Mouse (Mus musculus): ENCODE data around the gene Gldc. TPM values are rescaled to one million over a fixed set of nuclear protein-coding genes. Genes with fewer than 3 reads are reported as not detected.
A peak's percentile ranks its signal among the peaks of the same experiment; 100 is the strongest.

Gldc gene
- polyA plus RNA-seq, 1 experiment from 2014 or later, result 6.9 TPM

DNA sequence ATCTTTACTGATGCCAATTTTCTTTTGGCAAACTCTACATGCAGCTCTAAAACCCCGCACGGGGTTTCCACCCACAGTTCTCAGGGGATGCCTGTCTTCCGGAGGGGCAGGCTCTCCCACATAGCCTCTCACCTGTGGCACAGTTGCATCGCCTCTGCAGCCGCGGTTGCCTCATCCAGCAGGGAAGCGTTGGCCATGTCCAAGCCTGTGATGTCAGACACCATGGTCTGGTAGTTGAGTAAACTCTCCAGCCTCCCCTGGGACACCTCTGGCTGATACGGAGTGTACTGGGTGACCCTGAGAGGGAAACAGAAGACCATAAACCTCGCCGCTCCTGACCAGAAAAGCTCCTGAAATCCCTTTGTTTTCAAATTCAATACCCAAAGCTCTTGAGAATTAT lies 23.9 kb downstream of the Gldc start:
- H3K4me2 ChIP-seq (ENCODE audit: low read length), result no peak overlapping the region
- DNase-seq (no peak), ATAC-seq (ENCODE audit: low FRiP score, low TSS enrichment) (no peak)
- H3K27me3 ChIP-seq (ENCODE audit: control insufficient read depth, insufficient read depth, low read length), result no peaks in the 10 kb centered on the region
- H3K9me3 ChIP-seq (ENCODE audit: control insufficient read depth, low read length), result no peaks in the 10 kb centered on the region
- no peak overlapping the region for H3K27ac ChIP-seq (replicated peaks; ENCODE audit: low read depth, low read length)
- WGBS, result 89% methylated on average over 10 of the region's 10 CpGs
- no peak overlapping the region for H3K9ac ChIP-seq (replicated peaks; ENCODE audit: low read length)
- no peak overlapping the region for H3K4me3 ChIP-seq (replicated peaks; ENCODE audit: low read depth, low read length)
- 0 out of 2 replicates have a peak, but pooled peaks cover 3% of the 10 kb centered on the region for H3K4me1 ChIP-seq (ENCODE audit: control insufficient read depth, insufficient read depth, low read length)
- H3K36me3 ChIP-seq (ENCODE audit: control insufficient read depth, insufficient read depth, low read length), result no peaks in the 10 kb centered on the region

DNA sequence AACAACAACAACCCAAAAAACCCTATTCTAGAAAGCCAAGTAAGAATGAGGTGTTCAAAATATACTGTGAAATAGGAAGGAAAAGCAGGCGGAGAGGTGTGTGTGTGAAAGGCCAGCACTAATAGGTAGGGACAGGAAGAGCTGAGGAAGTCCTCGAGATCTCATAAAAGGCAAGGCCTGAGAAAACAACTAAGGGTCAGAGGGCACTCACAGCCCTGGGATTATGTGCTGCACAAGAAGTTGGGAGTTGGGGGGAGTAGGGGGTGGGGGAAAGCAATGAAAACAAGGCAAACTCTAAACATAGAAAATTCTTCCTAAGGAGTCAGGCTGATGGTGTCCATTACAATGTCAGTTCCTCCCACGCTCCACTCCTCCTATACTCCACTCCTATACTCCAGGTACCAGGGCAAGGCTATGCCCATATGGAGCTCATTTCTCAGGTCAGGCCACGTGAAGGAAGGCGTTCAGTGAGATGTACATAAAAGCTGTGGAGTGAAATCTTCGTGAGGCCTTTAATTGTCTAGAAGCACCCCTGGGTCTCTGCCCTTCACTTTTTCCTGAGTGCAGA lies 25.9 kb downstream of the Gldc start:
- H3K4me1 ChIP-seq (ENCODE audit: control insufficient read depth, insufficient read depth, low read length), result 0 out of 2 replicates have a peak, but pooled peaks cover 3% of the 10 kb centered on the region
- DNase-seq (no peak), ATAC-seq (ENCODE audit: low FRiP score, low TSS enrichment) (no peak)
- no peaks in the 10 kb centered on the region for H3K9me3 ChIP-seq (ENCODE audit: control insufficient read depth, low read length)
- 79% methylated on average over 6 of the region's 6 CpGs for whole genome bisulfite sequencing
- H3K27me3 ChIP-seq (ENCODE audit: control insufficient read depth, insufficient read depth, low read length), result no peaks in the 10 kb centered on the region
- H3K36me3 ChIP-seq (ENCODE audit: control insufficient read depth, insufficient read depth, low read length), result no peaks in the 10 kb centered on the region
- no peak overlapping the region for H3K4me3 ChIP-seq (replicated peaks; ENCODE audit: low read depth, low read length)
- no peak overlapping the region for H3K4me2 ChIP-seq (ENCODE audit: low read length)
- H3K9ac ChIP-seq (replicated peaks; ENCODE audit: low read length), result no peak overlapping the region
- H3K27ac ChIP-seq (replicated peaks; ENCODE audit: low read depth, low read length), result no peak overlapping the region

DNA sequence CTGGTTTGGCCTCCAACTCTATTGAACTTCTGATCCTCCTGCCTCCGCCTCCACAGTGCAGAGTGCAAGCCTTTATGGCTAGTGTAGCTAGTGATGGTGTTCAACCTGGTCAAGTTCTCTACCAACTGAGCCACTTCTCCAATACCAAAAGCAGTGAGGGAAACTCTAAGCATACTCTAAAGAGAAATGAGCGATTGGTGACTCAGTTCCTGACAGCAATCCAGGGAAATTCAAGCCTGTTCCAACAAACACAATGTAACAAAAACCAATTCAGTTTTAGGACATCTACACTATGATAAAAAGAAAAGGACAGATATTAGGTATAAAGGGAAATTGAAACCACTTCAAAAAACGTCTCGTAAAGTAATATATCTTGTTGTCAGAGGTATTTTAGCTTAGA lies 27.9 kb downstream of the Gldc start:
- Histone ChIP-seq H3K27me3 (ENCODE audit: control insufficient read depth, insufficient read depth, low read length) (no peaks in the 10 kb centered on the region), H3K9me3 (ENCODE audit: control insufficient read depth, low read length) (no peaks in the 10 kb centered on the region), H3K4me2 (ENCODE audit: low read length) (no peak overlapping the region), H3K4me1 (ENCODE audit: control insufficient read depth, insufficient read depth, low read length) (no peaks in the 10 kb centered on the region), H3K4me3 (replicated peaks; ENCODE audit: low read depth, low read length) (no peak overlapping the region), H3K27ac (replicated peaks; ENCODE audit: low read depth, low read length) (no peak overlapping the region), H3K9ac (replicated peaks; ENCODE audit: low read length) (no peak overlapping the region), H3K36me3 (ENCODE audit: control insufficient read depth, insufficient read depth, low read length) (no peaks in the 10 kb centered on the region)
- WGBS, result 88% methylated on average over 4 of the region's 4 CpGs
- ATAC-seq (ENCODE audit: low FRiP score, low TSS enrichment) (no peak), DNase-seq (no peak)

DNA sequence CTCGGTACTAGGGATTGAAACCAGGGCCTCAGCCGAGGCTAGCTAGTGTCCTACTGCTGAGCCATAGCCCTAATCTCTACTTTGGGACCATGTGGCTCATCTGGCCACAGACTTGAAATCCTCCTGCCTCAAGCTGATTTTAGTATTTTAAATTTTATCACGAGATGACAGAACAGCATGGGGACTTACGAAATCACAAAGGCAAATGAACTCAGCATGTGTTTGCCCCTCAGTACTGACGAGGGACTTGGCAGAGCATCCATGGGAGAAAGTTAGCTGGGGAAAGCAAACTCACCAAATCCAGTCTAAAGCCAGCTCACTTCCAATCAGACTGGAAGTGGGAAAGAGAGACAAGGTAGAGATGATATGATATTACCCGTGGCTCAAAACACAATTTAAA lies 28.5 kb downstream of the Gldc start:
- no peak overlapping the region for H3K9ac ChIP-seq (replicated peaks; ENCODE audit: low read length)
- no peaks in the 10 kb centered on the region for H3K4me1 ChIP-seq (ENCODE audit: control insufficient read depth, insufficient read depth, low read length)
- ATAC-seq (ENCODE audit: low FRiP score, low TSS enrichment) (no peak), DNase-seq (no peak)
- WGBS, result 74% methylated on average over 6 of the region's 6 CpGs
- H3K36me3 ChIP-seq (ENCODE audit: control insufficient read depth, insufficient read depth, low read length), result no peaks in the 10 kb centered on the region
- no peak overlapping the region for H3K4me2 ChIP-seq (ENCODE audit: low read length)
- H3K4me3 ChIP-seq (replicated peaks; ENCODE audit: low read depth, low read length), result no peak overlapping the region
- H3K27ac ChIP-seq (replicated peaks; ENCODE audit: low read depth, low read length), result no peak overlapping the region
- no peaks in the 10 kb centered on the region for H3K9me3 ChIP-seq (ENCODE audit: control insufficient read depth, low read length)
- no peaks in the 10 kb centered on the region for H3K27me3 ChIP-seq (ENCODE audit: control insufficient read depth, insufficient read depth, low read length)

DNA sequence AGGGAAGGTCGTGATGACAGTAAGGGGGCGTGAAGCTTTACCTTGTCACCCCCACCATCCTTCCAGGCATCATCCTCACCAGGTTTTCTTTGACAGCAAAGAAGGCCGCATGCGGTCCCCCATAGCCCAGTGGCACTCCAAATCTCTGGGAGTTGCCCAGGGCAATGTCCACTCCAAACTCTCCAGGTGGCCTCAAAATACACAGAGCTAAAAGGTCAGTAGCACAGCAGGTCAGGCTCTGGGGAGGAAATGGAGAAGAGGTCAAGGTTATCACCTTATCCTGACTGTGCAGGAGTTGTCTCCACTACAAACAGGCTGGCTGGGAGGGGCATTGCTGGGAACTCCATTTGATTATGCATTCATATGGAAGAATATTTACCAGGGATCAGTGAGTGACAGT lies 30.1 kb downstream of the Gldc start:
- Histone ChIP-seq H3K27ac (replicated peaks; ENCODE audit: low read depth, low read length) (no peak overlapping the region), H3K9ac (replicated peaks; ENCODE audit: low read length) (no peak overlapping the region), H3K4me1 (ENCODE audit: control insufficient read depth, insufficient read depth, low read length) (no peaks in the 10 kb centered on the region), H3K27me3 (ENCODE audit: control insufficient read depth, insufficient read depth, low read length) (no peaks in the 10 kb centered on the region), H3K36me3 (ENCODE audit: control insufficient read depth, insufficient read depth, low read length) (no peaks in the 10 kb centered on the region), H3K4me2 (ENCODE audit: low read length) (no peak overlapping the region), H3K9me3 (ENCODE audit: control insufficient read depth, low read length) (no peaks in the 10 kb centered on the region), H3K4me3 (replicated peaks; ENCODE audit: low read depth, low read length) (no peak overlapping the region)
- ATAC-seq (ENCODE audit: low FRiP score, low TSS enrichment), result no peak
- no peak for DNase-seq
- 92% methylated on average over 4 of the region's 4 CpGs for WGBS

DNA sequence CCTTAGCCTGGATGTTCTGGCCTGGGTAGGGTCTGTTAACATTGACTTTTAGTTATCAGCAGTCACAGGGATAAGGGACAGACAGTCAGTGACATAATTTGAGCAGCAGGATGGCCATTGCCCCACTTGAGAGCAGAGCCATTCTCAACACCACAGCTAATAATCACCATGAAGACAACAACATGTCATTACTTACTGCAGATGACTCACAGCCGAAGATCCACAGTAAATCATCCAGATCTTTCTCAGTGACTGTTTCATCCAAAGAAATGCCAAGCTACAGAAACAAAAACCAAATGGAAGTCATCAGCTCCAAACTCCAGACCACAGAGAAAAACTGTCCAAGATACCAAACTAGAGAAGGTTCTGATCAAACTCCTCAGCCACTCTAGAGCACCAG lies 38.9 kb downstream of the Gldc start:
- no peak overlapping the region for H3K27ac ChIP-seq (replicated peaks; ENCODE audit: low read depth, low read length)
- no peak overlapping the region for H3K9ac ChIP-seq (replicated peaks; ENCODE audit: low read length)
- H3K4me1 ChIP-seq (ENCODE audit: control insufficient read depth, insufficient read depth, low read length), result no peaks in the 10 kb centered on the region
- no peaks in the 10 kb centered on the region for H3K36me3 ChIP-seq (ENCODE audit: control insufficient read depth, insufficient read depth, low read length)
- H3K4me3 ChIP-seq (replicated peaks; ENCODE audit: low read depth, low read length), result no peak overlapping the region
- H3K27me3 ChIP-seq (ENCODE audit: control insufficient read depth, insufficient read depth, low read length), result no peaks in the 10 kb centered on the region
- 89% methylated on average over 1 of the region's 1 CpGs for WGBS
- DNase-seq, result no peak
- H3K4me2 ChIP-seq (ENCODE audit: low read length), result no peak overlapping the region
- H3K9me3 ChIP-seq (ENCODE audit: control insufficient read depth, low read length), result no peaks in the 10 kb centered on the region
- no peak for ATAC-seq (ENCODE audit: low FRiP score, low TSS enrichment)

DNA sequence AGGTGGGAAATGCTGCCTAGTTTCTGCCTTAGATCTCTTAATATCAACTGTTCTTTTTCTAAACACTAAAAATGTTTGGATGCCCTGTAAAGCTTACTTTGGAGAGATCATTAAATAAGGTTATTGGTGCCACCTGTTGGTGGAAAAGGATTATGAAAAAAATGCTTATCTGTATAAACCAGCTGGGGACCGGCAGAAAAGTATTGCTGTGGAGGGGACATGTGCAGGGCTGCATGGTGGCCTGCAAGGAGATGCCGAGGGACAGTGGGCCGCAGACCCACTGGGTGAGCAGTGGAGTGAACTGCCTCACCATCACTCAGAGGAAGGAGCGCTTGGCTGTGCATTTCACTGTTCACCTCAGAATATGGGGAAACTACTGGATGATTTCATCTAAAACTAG lies 47.1 kb downstream of the Gldc start:
- Histone ChIP-seq H3K27me3 (ENCODE audit: control insufficient read depth, insufficient read depth, low read length) (no peaks in the 10 kb centered on the region), H3K9me3 (ENCODE audit: control insufficient read depth, low read length) (no peaks in the 10 kb centered on the region), H3K27ac (replicated peaks; ENCODE audit: low read depth, low read length) (no peak overlapping the region), H3K36me3 (ENCODE audit: control insufficient read depth, insufficient read depth, low read length) (no peaks in the 10 kb centered on the region), H3K9ac (replicated peaks; ENCODE audit: low read length) (no peak overlapping the region), H3K4me3 (replicated peaks; ENCODE audit: low read depth, low read length) (no peak overlapping the region), H3K4me1 (ENCODE audit: control insufficient read depth, insufficient read depth, low read length) (peaks cover 8% of the 10 kb centered on the region; the same call in 1 of the 2 replicates), H3K4me2 (ENCODE audit: low read length) (no peak overlapping the region)
- DNase-seq, result peak; percentile 88
- no peak for ATAC-seq (ENCODE audit: low FRiP score, low TSS enrichment)
- 66% methylated on average over 4 of the region's 4 CpGs for WGBS

DNA sequence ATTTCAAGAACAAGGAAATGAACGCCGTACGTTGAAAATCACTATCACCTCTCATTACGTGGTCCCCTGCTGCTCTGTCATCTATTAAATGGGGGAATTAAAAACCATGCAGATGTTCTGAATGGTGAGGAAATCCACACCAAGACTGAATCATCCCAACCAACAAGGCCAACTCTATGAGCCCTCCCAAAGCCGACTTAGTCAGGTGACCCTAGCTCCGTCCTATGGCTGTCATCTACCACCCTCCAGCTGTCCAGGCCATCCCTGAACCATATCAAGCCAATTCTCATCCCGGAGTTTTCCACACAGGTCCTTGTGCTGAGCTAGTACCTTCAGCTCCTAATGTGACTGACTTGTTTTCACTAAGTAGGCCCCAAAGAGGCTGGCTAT lies 49.6 kb downstream of the Gldc start:
- Histone ChIP-seq H3K36me3 (ENCODE audit: control insufficient read depth, insufficient read depth, low read length) (no peaks in the 10 kb centered on the region), H3K27me3 (ENCODE audit: control insufficient read depth, insufficient read depth, low read length) (no peaks in the 10 kb centered on the region), H3K27ac (replicated peaks; ENCODE audit: low read depth, low read length) (0 out of 2 replicates have a peak overlapping the region, but pooled peaks have one; percentile 33), H3K9me3 (ENCODE audit: control insufficient read depth, low read length) (no peaks in the 10 kb centered on the region), H3K4me2 (ENCODE audit: low read length) (no peak overlapping the region), H3K4me1 (ENCODE audit: control insufficient read depth, insufficient read depth, low read length) (peaks cover 8% of the 10 kb centered on the region; the same call in 1 of the 2 replicates), H3K4me3 (replicated peaks; ENCODE audit: low read depth, low read length) (no peak overlapping the region), H3K9ac (replicated peaks; ENCODE audit: low read length) (no peak overlapping the region)
- ATAC-seq (ENCODE audit: low FRiP score, low TSS enrichment), result no peak
- no peak for DNase-seq
- 67% methylated on average over 7 of the region's 7 CpGs for WGBS

DNA sequence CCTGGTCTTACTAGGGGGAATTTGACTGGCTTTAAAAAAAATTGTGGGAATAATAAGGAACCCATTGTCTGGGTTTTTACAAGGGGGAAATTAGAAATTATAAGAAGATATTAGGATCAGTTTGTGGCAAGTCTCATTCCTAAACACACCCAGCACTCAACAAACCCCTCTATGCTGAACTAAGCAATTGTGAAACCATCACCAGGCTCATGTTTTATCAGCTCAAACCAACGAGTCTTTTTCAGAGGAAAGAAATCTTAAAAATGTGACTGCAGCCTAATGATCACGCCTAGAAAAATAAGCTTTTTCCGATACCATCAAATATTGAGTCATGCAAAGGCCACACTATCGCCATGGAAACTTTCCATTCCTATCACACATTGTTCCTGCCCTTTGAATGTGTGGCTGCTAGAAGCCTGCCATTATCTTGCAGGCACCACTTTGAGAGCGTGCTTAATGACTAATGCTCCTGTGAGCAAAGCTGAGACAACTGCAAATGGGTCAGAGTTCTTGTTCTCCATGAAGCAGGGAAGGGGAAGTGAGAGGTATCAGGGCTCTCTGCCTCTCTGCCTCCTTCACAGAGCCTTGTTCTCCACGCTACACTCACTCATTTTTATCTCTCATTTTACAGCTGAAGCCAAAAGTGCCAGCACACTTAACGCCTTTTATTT lies 50.1 kb downstream of the Gldc start:
- Histone ChIP-seq H3K27ac (replicated peaks; ENCODE audit: low read depth, low read length) (0 out of 2 replicates have a peak overlapping the region, but pooled peaks have one; percentile 33), H3K27me3 (ENCODE audit: control insufficient read depth, insufficient read depth, low read length) (no peaks in the 10 kb centered on the region), H3K9ac (replicated peaks; ENCODE audit: low read length) (no peak overlapping the region), H3K4me3 (replicated peaks; ENCODE audit: low read depth, low read length) (no peak overlapping the region), H3K4me2 (ENCODE audit: low read length) (no peak overlapping the region), H3K36me3 (ENCODE audit: control insufficient read depth, insufficient read depth, low read length) (no peaks in the 10 kb centered on the region), H3K9me3 (ENCODE audit: control insufficient read depth, low read length) (no peaks in the 10 kb centered on the region), H3K4me1 (ENCODE audit: control insufficient read depth, insufficient read depth, low read length) (peaks cover 8% of the 10 kb centered on the region; the same call in 1 of the 2 replicates)
- peak; percentile 38 for DNase-seq
- 43% methylated on average over 7 of the region's 7 CpGs for WGBS
- ATAC-seq (ENCODE audit: low FRiP score, low TSS enrichment), result no peak

All from midbrain, embryonic 14.5 days (tissue).